19 mouse cellular contexts compared by ENCODE assay signal in genomic region chr16:79313301-79313700, GRCm38 (mm10).
DNase-seq lines count a peak whose midpoint lies in the region; ATAC-seq and TF ChIP-seq lines count a peak whose summit lies in the region.
"Had no signal": no experiment of that assay in that cellular context is flagged by ENCODE, and none has a peak within 500 bp of the region (broad histone marks: within the 10 kb centered on the region; RNA-seq: fewer than 3 reads in every experiment).

No protein-coding gene starts in this region.

- no peak for TF ChIP-seq POLR2A in limb, embryonic 14.5 days (IDR thresholded peaks at IDR 0.05; ENCODE audit: borderline replicate concordance, extremely low read depth, insufficient read depth, insufficient read length)

- no peak overlapping the region for H3K4me3 ChIP-seq in forebrain, embryonic 13.5 days
- H3K4me3 ChIP-seq in forebrain, embryonic 10.5 days: no peak overlapping the region
- no peak overlapping the region for H3K4me3 ChIP-seq in kidney, embryonic 14.5 days (ENCODE audit: low read length)
- no peak overlapping the region for H3K4me3 ChIP-seq in kidney, embryonic 16.5 days (ENCODE audit: low read length)
- no peak overlapping the region for H3K4me3 ChIP-seq in limb, embryonic 14.5 days (replicated peaks; ENCODE audit: low read length)
- H3K4me3 ChIP-seq in limb, embryonic 10.5 days: no peak overlapping the region
- H3K4me3 ChIP-seq in hindbrain, embryonic 16.5 days (ENCODE audit: low read length): no peak overlapping the region
- H3K4me3 ChIP-seq: heart, adult 2 months; heart, embryonic 15.5 days; hindbrain, embryonic 10.5 days had no signal

- 79% methylated on average over 3 of the region's 3 CpGs for WGBS in forebrain, embryonic 13.5 days
- 87% methylated on average over 3 of the region's 3 CpGs for WGBS in forebrain, embryonic 10.5 days
- 61% methylated on average over 3 of the region's 3 CpGs for WGBS in kidney, embryonic 14.5 days
- WGBS in kidney, embryonic 16.5 days: 58% methylated on average over 3 of the region's 3 CpGs
- 67% methylated on average over 3 of the region's 3 CpGs for WGBS in limb, embryonic 14.5 days
- WGBS in limb, embryonic 10.5 days: 90% methylated on average over 3 of the region's 3 CpGs
- 84% methylated on average over 3 of the region's 3 CpGs for WGBS in hindbrain, embryonic 16.5 days

- no peaks in the 10 kb centered on the region for H3K4me1 ChIP-seq in forebrain, embryonic 13.5 days
- no peaks in the 10 kb centered on the region for H3K4me1 ChIP-seq in forebrain, embryonic 10.5 days
- H3K4me1 ChIP-seq in kidney, embryonic 14.5 days (ENCODE audit: control insufficient read depth, insufficient read depth, low read length): no peaks in the 10 kb centered on the region
- no peaks in the 10 kb centered on the region for H3K4me1 ChIP-seq in kidney, embryonic 16.5 days (ENCODE audit: insufficient read depth, low read length)
- no peaks in the 10 kb centered on the region for H3K4me1 ChIP-seq in limb, embryonic 14.5 days (ENCODE audit: control insufficient read depth, insufficient read depth, low read length)
- H3K4me1 ChIP-seq in limb, embryonic 10.5 days: no peaks in the 10 kb centered on the region
- no peaks in the 10 kb centered on the region for H3K4me1 ChIP-seq in hindbrain, embryonic 16.5 days (ENCODE audit: control insufficient read depth, insufficient read depth, low read depth, low read length)
- H3K4me1 ChIP-seq: heart, embryonic 15.5 days; hindbrain, embryonic 10.5 days had no signal

- no peak overlapping the region for H3K27ac ChIP-seq in forebrain, embryonic 13.5 days
- no peak overlapping the region for H3K27ac ChIP-seq in forebrain, embryonic 10.5 days
- no peak overlapping the region for H3K27ac ChIP-seq in kidney, embryonic 14.5 days (ENCODE audit: low read depth, low read length)
- H3K27ac ChIP-seq in kidney, embryonic 16.5 days (ENCODE audit: low read length): no peak overlapping the region
- H3K27ac ChIP-seq in limb, embryonic 14.5 days (replicated peaks; ENCODE audit: low read depth, low read length): no peak overlapping the region
- H3K27ac ChIP-seq in limb, embryonic 10.5 days: no peak overlapping the region
- H3K27ac ChIP-seq in hindbrain, embryonic 16.5 days (ENCODE audit: low read depth, low read length): no peak overlapping the region
- H3K27ac ChIP-seq: heart, adult 2 months; heart, embryonic 15.5 days; hindbrain, embryonic 10.5 days; hindbrain, embryonic 14.5 days had no signal

- DNase-seq in forebrain, embryonic 10.5 days (ENCODE audit: extremely low spot score, low spot score): no peak
- peak; percentile 5 for DNase-seq in limb, embryonic 14.5 days (ENCODE audit: low spot score)
- no peak for DNase-seq in limb, embryonic 10.5 days (ENCODE audit: low spot score)
- DNase-seq in adrenal gland, adult 2 months: no peak
- DNase-seq: adrenal gland, postnatal 14 days; cerebellum, adult 2 months; cerebellum, postnatal 10 days; gastrocnemius, postnatal 10 days; heart, adult 2 months; heart, postnatal 14 days had no signal

- no peak overlapping the region for H3K9ac ChIP-seq in forebrain, embryonic 13.5 days
- H3K9ac ChIP-seq in kidney, embryonic 14.5 days (ENCODE audit: low read depth, low read length): no peak overlapping the region
- no peak overlapping the region for H3K9ac ChIP-seq in kidney, embryonic 16.5 days (replicated peaks; ENCODE audit: low read length)
- no peak overlapping the region for H3K9ac ChIP-seq in limb, embryonic 14.5 days (ENCODE audit: low read depth, low read length, severe bottlenecking)
- no peak overlapping the region for H3K9ac ChIP-seq in hindbrain, embryonic 16.5 days (ENCODE audit: low read depth, low read length)
- H3K9ac ChIP-seq: heart, embryonic 15.5 days; hindbrain, embryonic 14.5 days had no signal

- no peaks in the 10 kb centered on the region for H3K36me3 ChIP-seq in forebrain, embryonic 13.5 days (ENCODE audit: poor library complexity, severe bottlenecking)
- no peaks in the 10 kb centered on the region for H3K36me3 ChIP-seq in forebrain, embryonic 10.5 days (replicated peaks)
- H3K36me3 ChIP-seq in kidney, embryonic 14.5 days (ENCODE audit: control insufficient read depth, insufficient read depth, low read length): no peaks in the 10 kb centered on the region
- no peaks in the 10 kb centered on the region for H3K36me3 ChIP-seq in kidney, embryonic 16.5 days (ENCODE audit: insufficient read depth, low read length)
- H3K36me3 ChIP-seq in limb, embryonic 14.5 days (ENCODE audit: control insufficient read depth, insufficient read depth, low read length): no peaks in the 10 kb centered on the region
- H3K36me3 ChIP-seq in limb, embryonic 10.5 days: no peaks in the 10 kb centered on the region
- no peaks in the 10 kb centered on the region for H3K36me3 ChIP-seq in hindbrain, embryonic 16.5 days (ENCODE audit: control insufficient read depth, insufficient read depth, low read length)
- H3K36me3 ChIP-seq: heart, embryonic 15.5 days; hindbrain, embryonic 10.5 days had no signal

- no peaks in the 10 kb centered on the region for H3K9me3 ChIP-seq in forebrain, embryonic 13.5 days (replicated peaks)
- no peaks in the 10 kb centered on the region for H3K9me3 ChIP-seq in forebrain, embryonic 10.5 days
- H3K9me3 ChIP-seq in kidney, embryonic 14.5 days (ENCODE audit: control insufficient read depth, low read length): no peaks in the 10 kb centered on the region
- no peaks in the 10 kb centered on the region for H3K9me3 ChIP-seq in kidney, embryonic 16.5 days (ENCODE audit: low read length)
- H3K9me3 ChIP-seq in limb, embryonic 14.5 days (ENCODE audit: control insufficient read depth, low read length): no peaks in the 10 kb centered on the region
- no peaks in the 10 kb centered on the region for H3K9me3 ChIP-seq in limb, embryonic 10.5 days (replicated peaks)
- no peaks in the 10 kb centered on the region for H3K9me3 ChIP-seq in hindbrain, embryonic 16.5 days (ENCODE audit: control insufficient read depth, low read length)
- H3K9me3 ChIP-seq: heart, embryonic 15.5 days; hindbrain, embryonic 10.5 days had no signal

- peak; percentile 41; the same call in 1 of the 2 replicates for ATAC-seq in forebrain, embryonic 13.5 days
- ATAC-seq in kidney, embryonic 14.5 days (ENCODE audit: low FRiP score, low TSS enrichment): peak; percentile 16; the same call in 1 of the 2 replicates
- ATAC-seq in kidney, embryonic 16.5 days (ENCODE audit: low FRiP score, low TSS enrichment): no peak; the same call in 1 of the 2 replicates
- ATAC-seq in limb, embryonic 14.5 days (ENCODE audit: low FRiP score, low read depth): no peak
- ATAC-seq in hindbrain, embryonic 16.5 days: no peak
- ATAC-seq: intestine, embryonic 16.5 days had no signal

- H3K27me3 ChIP-seq in forebrain, embryonic 13.5 days: no peaks in the 10 kb centered on the region
- H3K27me3 ChIP-seq in forebrain, embryonic 10.5 days (ENCODE audit: poor library complexity, severe bottlenecking): no peaks in the 10 kb centered on the region
- no peaks in the 10 kb centered on the region for H3K27me3 ChIP-seq in kidney, embryonic 14.5 days (ENCODE audit: control insufficient read depth, insufficient read depth, low read length)
- no peaks in the 10 kb centered on the region for H3K27me3 ChIP-seq in kidney, embryonic 16.5 days (ENCODE audit: insufficient read depth, low read length)
- H3K27me3 ChIP-seq in limb, embryonic 14.5 days (ENCODE audit: control insufficient read depth, insufficient read depth, low read length): no peaks in the 10 kb centered on the region
- H3K27me3 ChIP-seq in limb, embryonic 10.5 days (ENCODE audit: low read depth, poor library complexity, severe bottlenecking): no peaks in the 10 kb centered on the region
- no peaks in the 10 kb centered on the region for H3K27me3 ChIP-seq in hindbrain, embryonic 16.5 days (replicated peaks; ENCODE audit: control insufficient read depth, insufficient read depth, low read length)
- H3K27me3 ChIP-seq: heart, embryonic 15.5 days had no signal

- H3K4me2 ChIP-seq in forebrain, embryonic 13.5 days: no peak overlapping the region
- no peak overlapping the region for H3K4me2 ChIP-seq in kidney, embryonic 14.5 days (replicated peaks; ENCODE audit: low read depth, low read length)
- H3K4me2 ChIP-seq in kidney, embryonic 16.5 days (replicated peaks; ENCODE audit: low read depth, low read length): no peak overlapping the region
- H3K4me2 ChIP-seq in limb, embryonic 14.5 days (replicated peaks; ENCODE audit: low read depth, low read length, severe bottlenecking): no peak overlapping the region
- H3K4me2 ChIP-seq in hindbrain, embryonic 16.5 days (ENCODE audit: low read length): no peak overlapping the region
- H3K4me2 ChIP-seq: heart, embryonic 11.5 days; heart, embryonic 15.5 days; hindbrain, embryonic 14.5 days had no signal

Comparison
In these comparisons a context has a peak if more than half of its experiments do, and no peak if none do; other contexts are left out.
1. ATAC-seq: peak in forebrain, embryonic 13.5 days (single experiment) and kidney, embryonic 14.5 days (single experiment); none in kidney, embryonic 16.5 days (single experiment), limb, embryonic 14.5 days (single experiment) and hindbrain, embryonic 16.5 days (single experiment).